Mouse (Mus musculus): ENCODE measurements around the gene Gm36176. TPM values are rescaled to one million over a fixed set of nuclear protein-coding genes. Genes with fewer than 3 reads are reported as not detected.
"Not testable (repeated sequence)": the region's sequence is repeated elsewhere in the genome, so short reads cannot be mapped to it uniquely, and the experiment has no call there.

Gm36176 gene
- not detected in 2 replicates for polyA plus RNA-seq (2016; fragmentation: Nextera tagmentation; extraction: Ambion mirVana)

GRCm38 (mm10) chr10:77846503-77846902, at the start of gene Gm36176:
Gene Gm36176 (plus strand): TSS chr10:77846803.
- no peaks in the 10 kb centered on the region for H3K27me3 ChIP-seq (replicated peaks)
- no peak within 1 kb of the TSS for H3K27ac ChIP-seq
- no peak within 1 kb of the TSS for H3K9ac ChIP-seq
- H3K4me3 ChIP-seq: no peak within 1 kb of the TSS
- WGBS (ENCODE audit: insufficient replicate concordance): 29% methylated on average over 3 of the region's 3 CpGs
- no peaks in the 10 kb centered on the region for H3K4me1 ChIP-seq
- no peaks in the 10 kb centered on the region for H3K9me3 ChIP-seq (replicated peaks)
- no peak for ATAC-seq
- H3K4me2 ChIP-seq: no peak within 1 kb of the TSS
- H3K36me3 ChIP-seq: no peaks in the 10 kb centered on the region

GRCm38 (mm10) chr10:77797677-77798076, 48.9 kb upstream of the Gm36176 start:
- H3K27me3 ChIP-seq (replicated peaks): no peaks in the 10 kb centered on the region

GRCm38 (mm10) chr10:77798164-77798920, 48.3 kb upstream of the Gm36176 start:
- H3K27me3 ChIP-seq (replicated peaks); ATAC-seq; H3K27ac ChIP-seq; H3K4me2 ChIP-seq; H3K9me3 ChIP-seq (replicated peaks); H3K36me3 ChIP-seq; H3K4me1 ChIP-seq; H3K4me3 ChIP-seq; H3K9ac ChIP-seq: not testable (repeated sequence)
- WGBS (ENCODE audit: insufficient replicate concordance): 23% methylated on average over 3 of the region's 3 CpGs

More at GRCm38 (mm10) chr10:77797677-77798076, 48.9 kb upstream of the Gm36176 start:
- WGBS (ENCODE audit: insufficient replicate concordance): 22% methylated on average over 3 of the region's 3 CpGs
- no peaks in the 10 kb centered on the region for H3K36me3 ChIP-seq
- no peaks in the 10 kb centered on the region for H3K9me3 ChIP-seq (replicated peaks)
- 0 out of 2 replicates have a peak, but pooled peaks cover 4% of the 10 kb centered on the region for H3K4me1 ChIP-seq
- H3K9ac ChIP-seq: no peak overlapping the region
- H3K4me3 ChIP-seq: no peak overlapping the region
- no peak overlapping the region for H3K27ac ChIP-seq
- H3K4me2 ChIP-seq: no peak overlapping the region
- no peak for ATAC-seq

- ATAC-seq: no peak
- 51% methylated on average over 8 of the region's 8 CpGs for WGBS (ENCODE audit: insufficient replicate concordance)
- H3K9me3 ChIP-seq (replicated peaks): no peaks in the 10 kb centered on the region
- 0 out of 2 replicates have a peak, but pooled peaks cover 4% of the 10 kb centered on the region for H3K4me1 ChIP-seq
- no peak within 1 kb of the TSS for H3K4me2 ChIP-seq
- H3K27ac ChIP-seq: no peak within 1 kb of the TSS
- no peak within 1 kb of the TSS for H3K4me3 ChIP-seq
- no peaks in the 10 kb centered on the region for H3K36me3 ChIP-seq
- no peak within 1 kb of the TSS for H3K9ac ChIP-seq
- H3K27me3 ChIP-seq (replicated peaks): no peaks in the 10 kb centered on the region
These were observed 47.6 kb upstream of the Gm36176 start, which contains the start of gene Gm19668 for GRCm38 (mm10) chr10:77798921-77799508. Gene Gm19668 (minus strand): TSS chr10:77799133.

- no peaks in the 10 kb centered on the region for H3K9me3 ChIP-seq (replicated peaks)
- H3K4me1 ChIP-seq: 0 out of 2 replicates have a peak, but pooled peaks cover 4% of the 10 kb centered on the region
- H3K4me3 ChIP-seq: no peak overlapping the region
- H3K36me3 ChIP-seq: no peaks in the 10 kb centered on the region
- no peak overlapping the region for H3K9ac ChIP-seq
- no peak for ATAC-seq
- no peaks in the 10 kb centered on the region for H3K27me3 ChIP-seq (replicated peaks)
- 34% methylated on average over 3 of the region's 3 CpGs for WGBS (ENCODE audit: insufficient replicate concordance)
- H3K27ac ChIP-seq: no peak overlapping the region
- no peak overlapping the region for H3K4me2 ChIP-seq
These were observed 42.5 kb upstream of the Gm36176 start for GRCm38 (mm10) chr10:77804095-77804494.

GRCm38 (mm10) chr10:77811743-77812142, 34.9 kb upstream of the Gm36176 start, which contains the start of gene Gm9507:
Gene Gm9507 (minus strand): TSS chr10:77811843.
- Histone ChIP-seq H3K27ac (no peak within 1 kb of the TSS), H3K36me3 (no peaks in the 10 kb centered on the region), H3K4me1 (no peaks in the 10 kb centered on the region), H3K4me3 (no peak within 1 kb of the TSS), H3K27me3 (replicated peaks) (no peaks in the 10 kb centered on the region), H3K9me3 (replicated peaks) (no peaks in the 10 kb centered on the region; the same call in 1 of the 2 replicates), H3K9ac (no peak within 1 kb of the TSS), H3K4me2 (no peak within 1 kb of the TSS)
- ATAC-seq: no peak
- WGBS (ENCODE audit: insufficient replicate concordance): 51% methylated on average over 5 of the region's 5 CpGs

GRCm38 (mm10) chr10:77814382-77814781, 32.2 kb upstream of the Gm36176 start, which contains the start of gene Gm2696:
Gene Gm2696 (plus strand): TSS chr10:77814682.
- no peaks in the 10 kb centered on the region; the same call in 1 of the 2 replicates for H3K9me3 ChIP-seq (replicated peaks)
- H3K36me3 ChIP-seq: no peaks in the 10 kb centered on the region
- H3K9ac ChIP-seq: no peak within 1 kb of the TSS
- no peak within 1 kb of the TSS for H3K4me3 ChIP-seq
- no peaks in the 10 kb centered on the region for H3K27me3 ChIP-seq (replicated peaks)
- ATAC-seq: no peak
- H3K4me1 ChIP-seq: no peaks in the 10 kb centered on the region
- H3K27ac ChIP-seq: no peak within 1 kb of the TSS
- WGBS (ENCODE audit: insufficient replicate concordance): 35% methylated on average over 4 of the region's 4 CpGs
- H3K4me2 ChIP-seq: no peak within 1 kb of the TSS

- H3K27ac ChIP-seq: no peak overlapping the region
- H3K9me3 ChIP-seq (replicated peaks): no peaks in the 10 kb centered on the region
- no peak overlapping the region for H3K4me3 ChIP-seq
- no peak overlapping the region for H3K9ac ChIP-seq
- no peak overlapping the region for H3K4me2 ChIP-seq
- H3K27me3 ChIP-seq (replicated peaks): no peaks in the 10 kb centered on the region
- no peaks in the 10 kb centered on the region for H3K36me3 ChIP-seq
- no peak for ATAC-seq
- 23% methylated on average over 5 of the region's 5 CpGs for WGBS (ENCODE audit: insufficient replicate concordance)
- no peaks in the 10 kb centered on the region for H3K4me1 ChIP-seq
These were observed 31.1 kb upstream of the Gm36176 start for GRCm38 (mm10) chr10:77815514-77815913.

- H3K4me2 ChIP-seq: no peak overlapping the region
- no peaks in the 10 kb centered on the region for H3K27me3 ChIP-seq (replicated peaks)
- H3K27ac ChIP-seq: no peak overlapping the region
- no peaks in the 10 kb centered on the region for H3K9me3 ChIP-seq (replicated peaks)
- H3K4me3 ChIP-seq: no peak overlapping the region
- H3K36me3 ChIP-seq: no peaks in the 10 kb centered on the region
- WGBS (ENCODE audit: insufficient replicate concordance): 79% methylated on average over 4 of the region's 4 CpGs
- no peak for ATAC-seq
- no peak overlapping the region for H3K9ac ChIP-seq
- no peaks in the 10 kb centered on the region for H3K4me1 ChIP-seq
These were observed 28.1 kb upstream of the Gm36176 start for GRCm38 (mm10) chr10:77818523-77818922.

- no peaks in the 10 kb centered on the region for H3K36me3 ChIP-seq
- ATAC-seq: no peak
- H3K9me3 ChIP-seq (replicated peaks): no peaks in the 10 kb centered on the region
- H3K27ac ChIP-seq: no peak overlapping the region
- H3K4me1 ChIP-seq: no peaks in the 10 kb centered on the region
- H3K4me2 ChIP-seq: no peak overlapping the region
- H3K27me3 ChIP-seq (replicated peaks): no peaks in the 10 kb centered on the region
- 45% methylated on average over 4 of the region's 4 CpGs for WGBS (ENCODE audit: insufficient replicate concordance)
- no peak overlapping the region for H3K9ac ChIP-seq
- H3K4me3 ChIP-seq: no peak overlapping the region
These were observed 27.4 kb upstream of the Gm36176 start for GRCm38 (mm10) chr10:77819203-77819602.

- WGBS (ENCODE audit: insufficient replicate concordance): 47% methylated on average over 6 of the region's 6 CpGs
- no peaks in the 10 kb centered on the region for H3K36me3 ChIP-seq
- H3K27ac ChIP-seq: no peak within 1 kb of the TSS
- no peak for ATAC-seq
- H3K9ac ChIP-seq: no peak within 1 kb of the TSS
- no peaks in the 10 kb centered on the region for H3K27me3 ChIP-seq (replicated peaks)
- H3K4me1 ChIP-seq: no peaks in the 10 kb centered on the region
- H3K9me3 ChIP-seq (replicated peaks): no peaks in the 10 kb centered on the region
- no peak within 1 kb of the TSS for H3K4me2 ChIP-seq
- H3K4me3 ChIP-seq: no peak within 1 kb of the TSS
These were observed 19.7 kb upstream of the Gm36176 start, which contains the start of gene Krtap10-4 for GRCm38 (mm10) chr10:77826951-77827350. Gene Krtap10-4 (minus strand): TSS chr10:77827095.

- H3K27me3 ChIP-seq (replicated peaks): no peaks in the 10 kb centered on the region
- no peak within 1 kb of the TSS for H3K4me3 ChIP-seq
- H3K9ac ChIP-seq: no peak within 1 kb of the TSS
- no peaks in the 10 kb centered on the region for H3K4me1 ChIP-seq
- H3K4me2 ChIP-seq: no peak within 1 kb of the TSS
- no peaks in the 10 kb centered on the region for H3K9me3 ChIP-seq (replicated peaks)
- no peaks in the 10 kb centered on the region for H3K36me3 ChIP-seq
- no peak within 1 kb of the TSS for H3K27ac ChIP-seq
- no peak for ATAC-seq
- 56% methylated on average over 9 of the region's 9 CpGs for WGBS (ENCODE audit: insufficient replicate concordance)
These were observed 11.0 kb upstream of the Gm36176 start, which contains the start of gene Krtap10-10 for GRCm38 (mm10) chr10:77835647-77836046. Gene Krtap10-10 (plus strand): TSS chr10:77835947.

Data from liver, embryonic 12.5 days (tissue).